Mouse (Mus musculus) MEL (cell line): ENCODE measurements around the gene Chd3. TPM values are rescaled to one million over a fixed set of nuclear protein-coding genes. Genes with fewer than 3 reads are reported as not detected.

Experiments
- DNase-seq: peaks from one replicate; pipeline ENCODE4 v3.0.0; 2011; ENCODE audit warnings: low read depth, low spot score
- H3K27ac ChIP-seq: 2 replicates; pipeline ENCODE4 v1.5.1; 2012; ENCODE audit warnings: low read depth, mild to moderate bottlenecking, control low read depth, low read length, moderate library complexity; ENCODE audit not compliant: control insufficient read depth
- H3K27me3 ChIP-seq, 2 experiments: fragments of 150-350 bp in 1 of 2; sonication (generic) in 1 of 2; 2 replicates each; pipeline ENCODE4 v1.6.1; 2012; ENCODE audit warnings: low read length in 2 of 2, mild to moderate bottlenecking in 2 of 2, improper control_type of control experiment in 1 of 2, moderate library complexity in 1 of 2; ENCODE audit not compliant: insufficient read depth in 2 of 2, control insufficient read depth in 1 of 2
- H3K36me3 ChIP-seq, 2 experiments: 2 replicates each; pipeline ENCODE4 v1.6.1; 2012 to 2014; ENCODE audit warnings: low read length in 2 of 2, improper control_type of control experiment in 1 of 2, inconsistent platforms in 1 of 2, mild to moderate bottlenecking in 1 of 2; ENCODE audit not compliant: insufficient read depth in 2 of 2, control insufficient read depth in 1 of 2
- H3K4me1 ChIP-seq, 2 experiments: fragments of 150-350 bp in 1 of 2; sonication (generic) in 1 of 2; 2 replicates each; pipeline ENCODE4 v1.6.1; 2012; ENCODE audit warnings: low read length in 2 of 2, improper control_type of control experiment in 1 of 2, mild to moderate bottlenecking in 1 of 2; ENCODE audit not compliant: insufficient read depth in 2 of 2, control insufficient read depth in 1 of 2
- H3K4me3 ChIP-seq, 2 experiments: fragments of 150-350 bp in 1 of 2; sonication (generic) in 1 of 2; 2 replicates each; pipeline ENCODE4 v1.5.1; 2012; ENCODE audit warnings: low read depth in 2 of 2, low read length in 2 of 2, mild to moderate bottlenecking in 2 of 2, moderate library complexity in 2 of 2, control low read depth in 1 of 2, improper control_type of control experiment in 1 of 2; ENCODE audit not compliant: control insufficient read depth in 1 of 2, insufficient read depth in 1 of 2
- H3K79me2 ChIP-seq: 2 replicates; pipeline ENCODE4 v1.6.1; 2012; ENCODE audit warnings: mild to moderate bottlenecking, low read length, moderate library complexity; ENCODE audit not compliant: control insufficient read depth, poor library complexity, insufficient read depth
- H3K9ac ChIP-seq: 2 replicates; pipeline ENCODE4 v1.6.1; 2012; ENCODE audit warnings: low read depth, mild to moderate bottlenecking, control low read depth, low read length, moderate library complexity; ENCODE audit not compliant: control insufficient read depth, poor library complexity, severe bottlenecking
- H3K9me3 ChIP-seq: fragments of 150-350 bp; sonication (generic); replicated peaks from 2 replicates; pipeline ENCODE4 v1.6.1; 2012; ENCODE audit warnings: mild to moderate bottlenecking, low read length, improper control_type of control experiment, moderate library complexity; ENCODE audit not compliant: insufficient read depth
- BHLHE40 ChIP-seq: IDR thresholded peaks from 2 replicates; pipeline ENCODE4 v1.6.1; 2012; ENCODE audit warnings: low read depth, mild to moderate bottlenecking, inconsistent platforms, low read length, improper control_type of control experiment, borderline replicate concordance
- CHD2 ChIP-seq: IDR thresholded peaks from 2 replicates; pipeline ENCODE4 v1.6.1; 2011; ENCODE audit warnings: low read length, improper control_type of control experiment
- ELF1 ChIP-seq: IDR thresholded peaks from 2 replicates; pipeline ENCODE4 v1.6.1; 2014; ENCODE audit warnings: low read depth, mild to moderate bottlenecking, inconsistent platforms, low read length, improper control_type of control experiment, moderate library complexity
- ETS1 ChIP-seq: IDR thresholded peaks from 2 replicates; pipeline ENCODE4 v1.6.1; 2012; ENCODE audit warnings: low read depth, mild to moderate bottlenecking, inconsistent platforms, low read length, improper control_type of control experiment, moderate library complexity
- GABPA ChIP-seq: IDR thresholded peaks from 2 replicates; pipeline ENCODE4 v1.6.1; 2012; ENCODE audit warnings: low read depth, mild to moderate bottlenecking, inconsistent platforms, low read length, improper control_type of control experiment, moderate library complexity
- HCFC1 ChIP-seq: IDR thresholded peaks from 2 replicates; pipeline ENCODE4 v1.6.1; 2012; ENCODE audit warnings: low read depth, mild to moderate bottlenecking, inconsistent platforms, low read length, improper control_type of control experiment, moderate library complexity
- JUND ChIP-seq: IDR thresholded peaks from 2 replicates; pipeline ENCODE4 v1.6.1; 2011; ENCODE audit warnings: low read depth, mild to moderate bottlenecking, improper control_type of control experiment, low read length
- MAX ChIP-seq: IDR thresholded peaks from 2 replicates; pipeline ENCODE4 v1.6.1; 2011; ENCODE audit warnings: low read length, improper control_type of control experiment
- SIN3A ChIP-seq: IDR thresholded peaks from 2 replicates; pipeline ENCODE4 v1.6.1; 2012; ENCODE audit warnings: low read length, improper control_type of control experiment, inconsistent platforms
- TAL1 ChIP-seq: IDR thresholded peaks from 2 replicates; pipeline ENCODE4 v1.6.1; 2012; ENCODE audit warnings: mild to moderate bottlenecking, inconsistent platforms, low read length, moderate library complexity, mixed read lengths
- USF2 ChIP-seq, 2 experiments: IDR thresholded peaks; 2 replicates each; pipeline ENCODE4 v1.6.1; 2011 to 2012; ENCODE audit warnings: improper control_type of control experiment in 2 of 2, low read length in 2 of 2, borderline replicate concordance in 1 of 2, inconsistent platforms in 1 of 2, low read depth in 1 of 2, mild to moderate bottlenecking in 1 of 2; ENCODE audit not compliant: insufficient read depth in 1 of 2
- polyA plus RNA-seq, 2 experiments: library from polyadenylated mRNA; stranded (reverse) in 1 of 2; unstranded in 1 of 2; fragments of >175 nt in 1 of 2; fragments of >200 nt in 1 of 2; gene quantifications; 2 replicates each; pipeline versions ENCODE4 v1.2.1 to v1.2.4; 2012; ENCODE audit warnings: low replicate concordance in 2 of 2, low read depth in 1 of 2; ENCODE audit not compliant: insufficient read length in 2 of 2, insufficient read depth in 1 of 2, missing spikeins in 1 of 2
- total RNA-seq: library from RNA; depleted of rRNA; stranded (reverse); fragments of 300-350 nt; gene quantifications from 2 replicates; pipeline ENCODE4 v1.2.3, GENCODE M21; 2012

Chd3 gene
- total and polyA plus RNA-seq, 3 experiments, result 37.3 to 84.9 TPM; not detected in 1

- peak; percentile 59; the same call in 1 of the 2 replicates for TF ChIP-seq ELF1
- peak; percentile 76 for TF ChIP-seq SIN3A
- no peak for TF ChIP-seq USF2 (IDR thresholded peaks at IDR 0.05; ENCODE audit: borderline replicate concordance in 1 of 2, insufficient read depth in 1 of 2, low read depth in 1 of 2, low read length in 2 of 2)
- peak; percentile 74 for TF ChIP-seq HCFC1
- no peak for TF ChIP-seq JUND
- TF ChIP-seq CHD2, result no peak
- TF ChIP-seq BHLHE40, result peak; percentile 48; the same call in 1 of the 2 replicates
- peak; percentile 82 for TF ChIP-seq ETS1
Observed at GRCm38 (mm10) chr11:69366157-69366854, 2.9 kb downstream of the Chd3 start (continued).

- H3K4me1 ChIP-seq, result peaks cover 8 to 18% of the 10 kb centered on the region in 2 experiments
- no peak for DNase-seq
- H3K27ac ChIP-seq, result no peak overlapping the region
- H3K4me3 ChIP-seq, result no peak overlapping the region; a peak in 1 of 4 replicates
- TF ChIP-seq MAX, result no peak
- TF ChIP-seq, all 39 proteins: peak for 0
- H3K36me3 ChIP-seq, result peaks cover 0 to 8% of the 10 kb centered on the region in 2 experiments; a peak in 2 of 4 replicates
- peaks cover 15% of the 10 kb centered on the region for H3K79me2 ChIP-seq
- H3K9ac ChIP-seq, result peak overlapping the region; percentile 34; the same call in 1 of the 2 replicates
- H3K9me3 ChIP-seq, result no peaks in the 10 kb centered on the region
- H3K27me3 ChIP-seq, result no peaks in the 10 kb centered on the region
Observed at GRCm38 (mm10) chr11:69365722-69366121, 3.5 kb downstream of the Chd3 start.

- peak; percentile 53 for DNase-seq
- H3K9ac ChIP-seq, result no peak overlapping the region
- peaks cover 15% of the 10 kb centered on the region for H3K79me2 ChIP-seq
- no peak overlapping the region for H3K27ac ChIP-seq
- no peak for TF ChIP-seq GABPA
- no peak for TF ChIP-seq TAL1
- peak; percentile 44; the same call in 1 of the 2 replicates for TF ChIP-seq ETS1
- TF ChIP-seq, all 39 proteins: peak for 1
- Histone ChIP-seq H3K9me3 (no peaks in the 10 kb centered on the region), H3K27me3 (no peaks in the 10 kb centered on the region), H3K36me3 (peaks cover 0 to 3% of the 10 kb centered on the region in 2 experiments; a peak in 2 of 4 replicates), H3K4me1 (peaks cover 3 to 15% of the 10 kb centered on the region in 2 experiments; a peak in 3 of 4 replicates), H3K4me3 (no peak overlapping the region)
Observed at GRCm38 (mm10) chr11:69364910-69365309, 4.3 kb downstream of the Chd3 start.
